Mouse (Mus musculus): ENCODE results near the gene Sergef. TPM values are rescaled to one million over a fixed set of nuclear protein-coding genes. Genes with fewer than 3 reads are reported as not detected.

Gene Sergef
- polyA plus RNA-seq, 1 experiment: 6.3 TPM

- Histone ChIP-seq H3K4me3 (ENCODE audit: insufficient read depth, low read length) (no peak overlapping the region), H3K4me1 (ENCODE audit: control insufficient read depth, insufficient read depth, low read length) (no peaks in the 10 kb centered on the region), H3K27ac (ENCODE audit: insufficient read depth, low read length) (no peak overlapping the region)
- TF ChIP-seq POLR2A (IDR thresholded peaks at IDR 0.05; ENCODE audit: low read depth, low read length) (no peak), CTCF (IDR thresholded peaks at IDR 0.05; ENCODE audit: borderline replicate concordance, insufficient read depth, low read length) (no peak)
These were observed 242.5 kb downstream of the Sergef start for GRCm38 (mm10) chr7:46396928-46397731.

GRCm38 (mm10) chr7:46396231-46396927, 243.2 kb downstream of the Sergef start, which contains the start of gene Kcnc1:
Gene Kcnc1, plus strand, starts transcription at chr7:46396497.
- TF ChIP-seq POLR2A (IDR thresholded peaks at IDR 0.05; ENCODE audit: low read depth, low read length) (no peak), CTCF (IDR thresholded peaks at IDR 0.05; ENCODE audit: borderline replicate concordance, insufficient read depth, low read length) (no peak)
- Histone ChIP-seq H3K4me1 (ENCODE audit: control insufficient read depth, insufficient read depth, low read length) (no peaks in the 10 kb centered on the region), H3K4me3 (ENCODE audit: insufficient read depth, low read length) (peak within 1 kb of the TSS; percentile 34), H3K27ac (ENCODE audit: insufficient read depth, low read length) (no peak within 1 kb of the TSS)

- TF ChIP-seq POLR2A (IDR thresholded peaks at IDR 0.05; ENCODE audit: low read depth, low read length) (no peak), CTCF (IDR thresholded peaks at IDR 0.05; ENCODE audit: borderline replicate concordance, insufficient read depth, low read length) (no peak)
- no peak overlapping the region for H3K27ac ChIP-seq (ENCODE audit: insufficient read depth, low read length)
These were observed 244.0 kb downstream of the Sergef start for GRCm38 (mm10) chr7:46395571-46395970.

GRCm38 (mm10) chr7:46394933-46395332, 244.7 kb downstream of the Sergef start:
- no peak for TF ChIP-seq CTCF (IDR thresholded peaks at IDR 0.05; ENCODE audit: borderline replicate concordance, insufficient read depth, low read length)
- no peak for TF ChIP-seq POLR2A (IDR thresholded peaks at IDR 0.05; ENCODE audit: low read depth, low read length)
- Histone ChIP-seq H3K27ac (ENCODE audit: insufficient read depth, low read length) (no peak overlapping the region), H3K4me3 (ENCODE audit: insufficient read depth, low read length) (no peak overlapping the region), H3K4me1 (ENCODE audit: control insufficient read depth, insufficient read depth, low read length) (no peaks in the 10 kb centered on the region)

More at GRCm38 (mm10) chr7:46395571-46395970, 244.0 kb downstream of the Sergef start:
- H3K4me3 ChIP-seq (ENCODE audit: insufficient read depth, low read length): no peak overlapping the region
- no peaks in the 10 kb centered on the region for H3K4me1 ChIP-seq (ENCODE audit: control insufficient read depth, insufficient read depth, low read length)

- TF ChIP-seq CTCF (IDR thresholded peaks at IDR 0.05; ENCODE audit: borderline replicate concordance, insufficient read depth, low read length) (no peak), POLR2A (IDR thresholded peaks at IDR 0.05; ENCODE audit: low read depth, low read length) (no peak)
- H3K27ac ChIP-seq (ENCODE audit: insufficient read depth, low read length): no peak overlapping the region
- no peaks in the 10 kb centered on the region for H3K4me1 ChIP-seq (ENCODE audit: control insufficient read depth, insufficient read depth, low read length)
These were observed 245.7 kb downstream of the Sergef start for GRCm38 (mm10) chr7:46393718-46394511.

More at GRCm38 (mm10) chr7:46393718-46394511, 245.7 kb downstream of the Sergef start:
- H3K4me3 ChIP-seq (ENCODE audit: insufficient read depth, low read length): no peak overlapping the region

Other genes with a start within 250 kb of the Sergef start
- gene Kcnc1, start 243.3 kb downstream of the Sergef start, polyA plus RNA-seq (2011; ENCODE audit: insufficient read length, low read depth, missing spikeins): not detected in 2 replicates
- gene Tph1, start 32.7 kb upstream of the Sergef start, polyA plus RNA-seq (2011; ENCODE audit: insufficient read length, low read depth, missing spikeins): 0.63 TPM in 1 of 2 replicates, not detected in the other
- 13.8 and 15.4 TPM in 2 replicates for gene Saal1, start 70.9 kb upstream of the Sergef start, polyA plus RNA-seq (2011; ENCODE audit: insufficient read length, low read depth, missing spikeins)
- 2.6 TPM in 1 of 2 replicates, not detected in the other for gene Saa3, start 75.9 kb upstream of the Sergef start, polyA plus RNA-seq (2011; ENCODE audit: insufficient read length, low read depth, missing spikeins)
- not detected in 2 replicates for gene Saa4, start 92.8 kb upstream of the Sergef start, polyA plus RNA-seq (2011; ENCODE audit: insufficient read length, low read depth, missing spikeins)
- not detected in 2 replicates for gene Saa1, start 103.2 kb upstream of the Sergef start, polyA plus RNA-seq (2011; ENCODE audit: insufficient read length, low read depth, missing spikeins)
- gene Saa2, start 112.0 kb upstream of the Sergef start, polyA plus RNA-seq (2011; ENCODE audit: insufficient read length, low read depth, missing spikeins): not detected in 2 replicates
- gene Hps5, start 156.3 kb upstream of the Sergef start, polyA plus RNA-seq (2011; ENCODE audit: insufficient read length, low read depth, missing spikeins): 25.9 and 26.9 TPM in 2 replicates
- gene Gtf2h1, start 156.3 kb upstream of the Sergef start, polyA plus RNA-seq (2011; ENCODE audit: insufficient read length, low read depth, missing spikeins): 73.1 and 90.6 TPM in 2 replicates
- gene Ldha, start 201.7 kb upstream of the Sergef start, polyA plus RNA-seq (2011; ENCODE audit: insufficient read length, low read depth, missing spikeins): 671 and 785 TPM in 2 replicates
- not detected in 2 replicates for gene Ldhc, start 221.4 kb upstream of the Sergef start, polyA plus RNA-seq (2011; ENCODE audit: insufficient read length, low read depth, missing spikeins)